Mouse (Mus musculus) lung, embryonic 14.5 days (tissue): Measurements from ENCODE around the gene Eipr1. TPM values are rescaled to one million over a fixed set of nuclear protein-coding genes. Genes with fewer than 3 reads are reported as not detected.

ENCODE experiments used
- ATAC-seq: fragments of 200-750 bp; cut with Nextera tagmentation; 2 replicates; pipeline ENCODE4 v1.8.0; 2017; ENCODE audit warnings: mild to moderate bottlenecking, moderate TSS enrichment, moderate library complexity; ENCODE audit not compliant: insufficient read depth
- DNase-seq: peaks from one replicate; pipeline ENCODE4 v3.0.0-alpha.2; 2015
- H3K27ac ChIP-seq: fragments of 300-500 bp; sonication (generic); 2 replicates; pipeline ENCODE4 v1.5.1; 2014; ENCODE audit warnings: low read depth, mild to moderate bottlenecking, moderate library complexity
- H3K27me3 ChIP-seq: fragments of 300-500 bp; sonication (generic); 2 replicates; pipeline ENCODE4 v1.6.1; 2014; ENCODE audit warnings: low read length, control low read depth; ENCODE audit not compliant: insufficient read depth
- H3K36me3 ChIP-seq: fragments of 300-500 bp; sonication (generic); 2 replicates; pipeline ENCODE4 v1.6.1; 2014; ENCODE audit warnings: control low read depth; ENCODE audit not compliant: insufficient read depth
- H3K4me1 ChIP-seq: fragments of 300-500 bp; sonication (generic); 2 replicates; pipeline ENCODE4 v1.6.1; 2014; ENCODE audit warnings: antibody characterized with exemption, control low read depth; ENCODE audit not compliant: insufficient read depth
- H3K4me2 ChIP-seq: fragments of 300-500 bp; sonication (generic); 2 replicates; pipeline ENCODE4 v1.6.1; 2014; ENCODE audit warnings: mild to moderate bottlenecking
- H3K4me3 ChIP-seq: fragments of 300-500 bp; sonication (generic); 2 replicates; pipeline ENCODE4 v1.5.1; 2014; ENCODE audit warnings: low read depth, low read length
- H3K9ac ChIP-seq: fragments of 300-500 bp; sonication (generic); 2 replicates; pipeline ENCODE4 v1.6.1; 2014
- H3K9me3 ChIP-seq: fragments of 300-500 bp; sonication (generic); 2 replicates; pipeline ENCODE4 v1.6.1; 2016; ENCODE audit warnings: low read depth, low read length, control low read depth
- CTCF ChIP-seq: IDR thresholded peaks from 2 replicates; pipeline ENCODE4 v1.5.1; 2016; ENCODE audit warnings: antibody characterized with exemption, low read depth
- WGBS: fragments of 180-500 bp; shearing (Covaris S2); extraction: QIAGEN DNeasy Blood & Tissue Kit; methylation state at CpG from one replicate; pipeline ENCODE4 v1.1.7; 2014; 5-methylcytosine and 5-hydroxymethylcytosine counted together
- polyA plus RNA-seq: library from polyadenylated mRNA; unstranded; fragments of >200 nt; fragmentation: Nextera tagmentation; extraction: Ambion mirVana; gene quantifications from 2 replicates; pipeline ENCODE4 v1.2.1, GENCODE M21; 2014

Eipr1 gene
- polyA plus RNA-seq, 1 experiment from 2014 or later: 28.5 TPM

GRCm38 (mm10) chr12:28773815-28774214 lies 22.2 kb downstream of the Eipr1 start:
- Histone ChIP-seq H3K27ac (no peak overlapping the region), H3K27me3 (no peaks in the 10 kb centered on the region), H3K4me2 (no peak overlapping the region), H3K36me3 (no peaks in the 10 kb centered on the region), H3K9ac (no peak overlapping the region), H3K4me1 (no peaks in the 10 kb centered on the region), H3K9me3 (no peaks in the 10 kb centered on the region), H3K4me3 (no peak overlapping the region)
- DNase-seq (peak; percentile 20), ATAC-seq (no peak)
- peak; percentile 49 for TF ChIP-seq CTCF
- WGBS: 75% methylated on average over 3 of the region's 3 CpGs

GRCm38 (mm10) chr12:28775120-28775519 lies 23.5 kb downstream of the Eipr1 start:
- no peak for TF ChIP-seq CTCF
- Histone ChIP-seq H3K27me3 (no peaks in the 10 kb centered on the region), H3K4me2 (no peak overlapping the region), H3K4me1 (no peaks in the 10 kb centered on the region), H3K9ac (no peak overlapping the region), H3K4me3 (no peak overlapping the region), H3K36me3 (no peaks in the 10 kb centered on the region), H3K9me3 (no peaks in the 10 kb centered on the region), H3K27ac (no peak overlapping the region)
- no peak for DNase-seq
- no peak for ATAC-seq
- 64% methylated on average over 8 of the region's 8 CpGs for WGBS

GRCm38 (mm10) chr12:28775627-28776026 lies 24.0 kb downstream of the Eipr1 start:
- no peak overlapping the region for H3K4me3 ChIP-seq
- TF ChIP-seq CTCF: no peak
- no peak overlapping the region for H3K27ac ChIP-seq
- ATAC-seq (no peak), DNase-seq (no peak)
- H3K36me3 ChIP-seq: no peaks in the 10 kb centered on the region
- no peaks in the 10 kb centered on the region for H3K9me3 ChIP-seq
- H3K4me1 ChIP-seq: no peaks in the 10 kb centered on the region
- H3K27me3 ChIP-seq: no peaks in the 10 kb centered on the region
- no peak overlapping the region for H3K9ac ChIP-seq
- 84% methylated on average over 6 of the region's 6 CpGs for WGBS
- no peak overlapping the region for H3K4me2 ChIP-seq

GRCm38 (mm10) chr12:28780180-28780579 lies 28.6 kb downstream of the Eipr1 start:
- DNase-seq: no peak
- H3K4me3 ChIP-seq: no peak overlapping the region
- H3K9ac ChIP-seq: no peak overlapping the region
- no peak overlapping the region for H3K4me2 ChIP-seq
- ATAC-seq: no peak
- no peak for TF ChIP-seq CTCF
- H3K36me3 ChIP-seq: no peaks in the 10 kb centered on the region
- no peaks in the 10 kb centered on the region for H3K27me3 ChIP-seq
- WGBS: 83% methylated on average over 7 of the region's 7 CpGs
- H3K4me1 ChIP-seq: no peaks in the 10 kb centered on the region
- no peaks in the 10 kb centered on the region for H3K9me3 ChIP-seq
- no peak overlapping the region for H3K27ac ChIP-seq

- Histone ChIP-seq H3K9ac (no peak overlapping the region), H3K4me3 (no peak overlapping the region), H3K36me3 (no peaks in the 10 kb centered on the region), H3K9me3 (no peaks in the 10 kb centered on the region), H3K4me1 (no peaks in the 10 kb centered on the region), H3K27me3 (no peaks in the 10 kb centered on the region), H3K4me2 (no peak overlapping the region), H3K27ac (no peak overlapping the region)
- no peak for TF ChIP-seq CTCF
- no peak for DNase-seq
- no peak for ATAC-seq
- 79% methylated on average over 3 of the region's 3 CpGs for whole genome bisulfite sequencing
Measured at GRCm38 (mm10) chr12:28782637-28783036, 31.0 kb downstream of the Eipr1 start.

- no peak overlapping the region for H3K4me3 ChIP-seq
- 30% methylated on average over 4 of the region's 4 CpGs for WGBS
- no peak overlapping the region for H3K4me2 ChIP-seq
- no peaks in the 10 kb centered on the region for H3K9me3 ChIP-seq
- no peaks in the 10 kb centered on the region for H3K27me3 ChIP-seq
- peak; percentile 47 for TF ChIP-seq CTCF
- H3K36me3 ChIP-seq: no peaks in the 10 kb centered on the region
- no peaks in the 10 kb centered on the region for H3K4me1 ChIP-seq
- ATAC-seq: no peak
- H3K9ac ChIP-seq: no peak overlapping the region
- H3K27ac ChIP-seq: no peak overlapping the region
- no peak for DNase-seq
Measured at GRCm38 (mm10) chr12:28784355-28784754, 32.8 kb downstream of the Eipr1 start.

- H3K4me3 ChIP-seq: no peak overlapping the region
- H3K9ac ChIP-seq: no peak overlapping the region
- no peak for ATAC-seq
- H3K9me3 ChIP-seq: no peaks in the 10 kb centered on the region
- H3K27ac ChIP-seq: no peak overlapping the region
- 35% methylated on average over 8 of the region's 8 CpGs for WGBS
- no peak for DNase-seq
- no peaks in the 10 kb centered on the region for H3K27me3 ChIP-seq
- no peaks in the 10 kb centered on the region for H3K36me3 ChIP-seq
- no peak overlapping the region for H3K4me2 ChIP-seq
- H3K4me1 ChIP-seq: no peaks in the 10 kb centered on the region
- TF ChIP-seq CTCF: no peak
Measured at GRCm38 (mm10) chr12:28784864-28785263, 33.3 kb downstream of the Eipr1 start.

GRCm38 (mm10) chr12:28785299-28785698 lies 33.7 kb downstream of the Eipr1 start:
- DNase-seq (no peak), ATAC-seq (no peak)
- Histone ChIP-seq H3K4me3 (no peak overlapping the region), H3K27me3 (no peaks in the 10 kb centered on the region), H3K4me2 (no peak overlapping the region), H3K9me3 (no peaks in the 10 kb centered on the region), H3K4me1 (no peaks in the 10 kb centered on the region), H3K27ac (no peak overlapping the region), H3K36me3 (no peaks in the 10 kb centered on the region), H3K9ac (no peak overlapping the region)
- 6% methylated on average over 1 of the region's 1 CpGs for WGBS
- no peak for TF ChIP-seq CTCF
